Mouse (Mus musculus): ENCODE measurements around the gene H2bfm. TPM values are rescaled to one million over a fixed set of nuclear protein-coding genes. Genes with fewer than 3 reads are reported as not detected.
"Not testable (repeated sequence)": the region's sequence is repeated elsewhere in the genome, so short reads cannot be mapped to it uniquely, and the experiment has no call there.

H2bfm gene
- not detected for total RNA-seq (2021)

GRCm38 (mm10) chrX:136927031-136927430 is at the start of gene H2bfm:
H2bfm (plus strand) TSS chrX:136927325.
- intact Hi-C loops (cut with DNase I) = no loop called here
- no peak for DNase-seq (ENCODE audit: low spot score)

- intact Hi-C loops (cut with DNase I) = no loop called here
- DNase-seq (ENCODE audit: low spot score) = no peak
Measured at GRCm38 (mm10) chrX:136895757-136896156, 31.4 kb upstream of the H2bfm start.

GRCm38 (mm10) chrX:136904369-136904768 is 22.8 kb upstream of the H2bfm start:
- intact Hi-C loops (cut with DNase I) = no loop called here

GRCm38 (mm10) chrX:136925863-136926262 is 1.3 kb upstream of the H2bfm start:
- no peak for DNase-seq (ENCODE audit: low spot score)
- intact Hi-C loops (cut with DNase I) = no loop called here

More at GRCm38 (mm10) chrX:136904369-136904768, 22.8 kb upstream of the H2bfm start:
- DNase-seq (ENCODE audit: low spot score) = no peak

- no peak for DNase-seq (ENCODE audit: low spot score)
- intact Hi-C loops (cut with DNase I) = no loop called here
Measured at GRCm38 (mm10) chrX:136937985-136938384, 10.9 kb downstream of the H2bfm start.

GRCm38 (mm10) chrX:136957583-136958279 is 30.6 kb downstream of the H2bfm start:
- DNase-seq (ENCODE audit: low spot score); intact Hi-C loops (cut with DNase I): not testable (repeated sequence)

GRCm38 (mm10) chrX:136958300-136958699 is 31.2 kb downstream of the H2bfm start:
- intact Hi-C loops (cut with DNase I); DNase-seq (ENCODE audit: low spot score): not testable (repeated sequence)

GRCm38 (mm10) chrX:136959688-136960087 is 32.6 kb downstream of the H2bfm start:
- DNase-seq (ENCODE audit: low spot score) = no peak
- intact Hi-C loops (cut with DNase I) = no loop called here

GRCm38 (mm10) chrX:136975397-136975796 is 48.3 kb downstream of the H2bfm start, which contains the start of gene Tmsb15b2:
Tmsb15b2 (minus strand) TSS chrX:136975497.
- intact Hi-C loops (cut with DNase I) = not testable (repeated sequence)

GRCm38 (mm10) chrX:136976424-136977084 is 49.4 kb downstream of the H2bfm start, which contains the start of the genes Tmsb15l and Tmsb15b1:
Tmsb15l (minus strand) TSS chrX:136976869.
Tmsb15b1 (minus strand) TSS chrX:136976874.
- intact Hi-C loops (cut with DNase I) = no loop called here
- DNase-seq (ENCODE audit: low spot score) = no peak

More at GRCm38 (mm10) chrX:136975397-136975796, 48.3 kb downstream of the H2bfm start, which contains the start of gene Tmsb15b2:
- not testable (repeated sequence) for DNase-seq (ENCODE audit: low spot score)

Other genes starting within 250 kb of the H2bfm start
- gene Tceal1, start 219.3 kb upstream of the H2bfm start, total RNA-seq (2021) = 1 to 10 TPM; 3.7 to 4.6 TPM
- 100 to 1,000 TPM in 1 of 2 experiments, 10 to 100 TPM in 1; 89.8 to 107 TPM for gene Morf4l2, start 183.6 kb upstream of the H2bfm start, total RNA-seq (2021)
- gene Glra4, start 147.2 kb upstream of the H2bfm start, total RNA-seq (2021) = not detected
- gene Plp1, start 104.7 kb upstream of the H2bfm start, total RNA-seq (2021) = 1 to 10 TPM; 3.0 to 3.6 TPM
- under 1 TPM; 0.08 to 0.20 TPM for gene Rab9b, start 58.6 kb upstream of the H2bfm start, total RNA-seq (2021)
- 1 to 10 TPM in 1 of 2 experiments, not detected in 1; 2.9 TPM for gene Tmsb15b2, start 48.2 kb downstream of the H2bfm start, total RNA-seq (2021)
- gene Tmsb15l, start 49.5 kb downstream of the H2bfm start, total RNA-seq (2021) = not detected
- gene Tmsb15b1, start 49.5 kb downstream of the H2bfm start, total RNA-seq (2021) = 1 to 10 TPM in 1 of 2 experiments, not detected in 1; 1.2 TPM
- not detected for gene Zcchc18, start 65.8 kb downstream of the H2bfm start, total RNA-seq (2021)
- gene Slc25a53, start 111.0 kb downstream of the H2bfm start, total RNA-seq (2021) = 1 to 10 TPM; 2.3 to 4.7 TPM
- gene Fam199x, start 122.3 kb downstream of the H2bfm start, total RNA-seq (2021) = 1 to 10 TPM; 4.1 to 4.4 TPM
- not detected for gene Esx1, start 194.8 kb downstream of the H2bfm start, total RNA-seq (2021)